Mouse (Mus musculus) liver, adult 2 months (tissue): ENCODE measurements around the gene Rps6ka3. TPM values are rescaled to one million over a fixed set of nuclear protein-coding genes. Genes with fewer than 3 reads are reported as not detected.

Experiments
- DNase-seq: peaks from one replicate; pipeline ENCODE4 v3.0.0-alpha.2; 2011; ENCODE audit warnings: low read depth, low spot score; ENCODE audit errors: extremely low read depth
- H3K27ac ChIP-seq: fragments of 200-500 bp; replicated peaks from 2 replicates; pipeline ENCODE4 v1.5.1; 2012; ENCODE audit warnings: low read depth, mild to moderate bottlenecking, control low read depth, inconsistent platforms, low read length; ENCODE audit not compliant: insufficient read depth
- H3K27me3 ChIP-seq: fragments of 200-500 bp; 2 replicates; pipeline ENCODE4 v1.6.1; 2012; ENCODE audit warnings: mild to moderate bottlenecking, moderate library complexity, low read length, inconsistent platforms; ENCODE audit not compliant: control insufficient read depth, insufficient read depth
- H3K36me3 ChIP-seq: fragments of 200-500 bp; 2 replicates; pipeline ENCODE4 v1.6.1; 2012; ENCODE audit warnings: low read length, inconsistent platforms; ENCODE audit not compliant: control insufficient read depth, insufficient read depth
- H3K4me1 ChIP-seq: fragments of 200-500 bp; 2 replicates; pipeline ENCODE4 v1.6.1; 2011; ENCODE audit warnings: low read length; ENCODE audit not compliant: control insufficient read depth, insufficient read depth
- H3K4me3 ChIP-seq: fragments of 200-500 bp; 2 replicates; pipeline ENCODE4 v1.5.1; 2011; ENCODE audit warnings: low read depth, mild to moderate bottlenecking, control low read depth, low read length, moderate library complexity; ENCODE audit not compliant: insufficient read depth
- H3K79me2 ChIP-seq: fragments of 200-500 bp; 2 replicates; pipeline ENCODE4 v1.6.1; 2012; ENCODE audit warnings: inconsistent platforms, mild to moderate bottlenecking, low read length, moderate library complexity; ENCODE audit not compliant: control insufficient read depth, insufficient read depth
- H3K9ac ChIP-seq: fragments of 200-500 bp; 2 replicates; pipeline ENCODE4 v1.6.1; 2012; ENCODE audit warnings: low read depth, mild to moderate bottlenecking, control low read depth, inconsistent platforms, low read length
- CTCF ChIP-seq: fragments of 200-500 bp; IDR thresholded peaks from 2 replicates; pipeline ENCODE4 v1.5.1; 2011; ENCODE audit warnings: low read depth, low read length, control low read depth
- POLR2A ChIP-seq: fragments of 200-500 bp; IDR thresholded peaks from 2 replicates; pipeline ENCODE4 v1.6.1; 2011; ENCODE audit warnings: low read length, control low read depth; ENCODE audit not compliant: insufficient read depth; ENCODE audit errors: extremely low read depth
- WGBS: fragments of 180-500 bp; shearing (Covaris S2); methylation state at CpG from one replicate; pipeline ENCODE4 v1.1.7; 2018; 5-methylcytosine and 5-hydroxymethylcytosine counted together
- polyA plus RNA-seq: library from polyadenylated mRNA; depleted of rRNA; stranded (reverse); fragments of >200 nt; gene quantifications from 2 replicates; pipeline ENCODE4 v1.2.3, GENCODE M21; 2012; rRNA removed
- total RNA-seq: library from RNA; depleted of rRNA; stranded (reverse); fragments of >200 nt; gene quantifications from 2 replicates; pipeline ENCODE4 v1.2.3, GENCODE M21; 2014; rRNA removed

Gene Rps6ka3
- total RNA-seq (6.8 and 7.4 TPM in 2 replicates), polyA plus RNA-seq (1.8 and 3.0 TPM in 2 replicates)

- Histone ChIP-seq H3K79me2 (no peaks in the 10 kb centered on the region), H3K9ac (no peak within 1 kb of the TSS), H3K36me3 (no peaks in the 10 kb centered on the region), H3K27me3 (no peaks in the 10 kb centered on the region), H3K4me1 (no peaks in the 10 kb centered on the region), H3K27ac (no peak within 1 kb of the TSS), H3K4me3 (no peak within 1 kb of the TSS)
- 89% methylated on average over 4 of the region's 4 CpGs for WGBS
- no peak for DNase-seq
- TF ChIP-seq POLR2A = no peak
- TF ChIP-seq CTCF = no peak
These were observed at the start of gene Rps6ka3 for GRCm38 (mm10) chrX:159210007-159210406. Gene Rps6ka3 (plus strand): TSS chrX:159210307.

GRCm38 (mm10) chrX:159169200-159169599, 40.9 kb upstream of the Rps6ka3 start:
- no peaks in the 10 kb centered on the region for H3K4me1 ChIP-seq
- no peaks in the 10 kb centered on the region for H3K79me2 ChIP-seq
- TF ChIP-seq CTCF (no peak), POLR2A (no peak)
- H3K27ac ChIP-seq = no peak overlapping the region
- no peak overlapping the region for H3K4me3 ChIP-seq
- DNase-seq = no peak
- no peaks in the 10 kb centered on the region for H3K36me3 ChIP-seq
- no peaks in the 10 kb centered on the region for H3K27me3 ChIP-seq
- no peak overlapping the region for H3K9ac ChIP-seq
- 88% methylated on average over 2 of the region's 2 CpGs for WGBS

DNA sequence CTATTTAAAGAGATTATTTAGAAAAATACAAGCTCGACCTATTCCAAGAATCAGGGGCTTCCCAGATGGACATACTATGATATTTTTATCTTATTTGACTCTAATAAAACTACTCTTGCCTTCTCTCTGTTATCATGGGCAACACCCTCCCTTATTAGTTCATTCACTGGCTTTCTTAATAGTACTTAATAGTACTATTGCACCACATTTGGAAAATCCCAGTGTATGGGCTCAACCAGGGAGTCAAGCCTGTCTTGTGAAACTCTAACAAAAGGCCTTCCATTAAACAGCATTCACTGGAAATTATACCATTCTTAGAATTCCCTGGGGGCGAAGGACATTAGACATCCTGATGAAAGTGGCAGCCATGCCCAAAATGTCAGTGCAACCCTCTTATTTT, 38.5 kb upstream of the Rps6ka3 start:
- Histone ChIP-seq H3K36me3 (no peaks in the 10 kb centered on the region), H3K79me2 (no peaks in the 10 kb centered on the region), H3K4me1 (no peaks in the 10 kb centered on the region), H3K27me3 (no peaks in the 10 kb centered on the region), H3K4me3 (no peak overlapping the region), H3K9ac (no peak overlapping the region), H3K27ac (no peak overlapping the region)
- TF ChIP-seq CTCF (no peak), POLR2A (no peak)
- DNase-seq = no peak
- WGBS = 93% methylated on average over 2 of the region's 2 CpGs

GRCm38 (mm10) chrX:159191581-159191980, 18.5 kb upstream of the Rps6ka3 start:
- TF ChIP-seq CTCF (no peak), POLR2A (no peak)

GRCm38 (mm10) chrX:159199495-159199894, 10.6 kb upstream of the Rps6ka3 start:
- no peaks in the 10 kb centered on the region for H3K4me1 ChIP-seq
- no peak for TF ChIP-seq CTCF
- no peaks in the 10 kb centered on the region for H3K79me2 ChIP-seq
- no peak for DNase-seq
- no peak overlapping the region for H3K27ac ChIP-seq
- no peak overlapping the region for H3K9ac ChIP-seq
- H3K36me3 ChIP-seq = no peaks in the 10 kb centered on the region
- H3K27me3 ChIP-seq = no peaks in the 10 kb centered on the region
- H3K4me3 ChIP-seq = no peak overlapping the region

More at GRCm38 (mm10) chrX:159191581-159191980, 18.5 kb upstream of the Rps6ka3 start:
- H3K4me1 ChIP-seq = no peaks in the 10 kb centered on the region
- no peaks in the 10 kb centered on the region for H3K36me3 ChIP-seq
- H3K4me3 ChIP-seq = no peak overlapping the region
- H3K27ac ChIP-seq = no peak overlapping the region
- no peak for DNase-seq
- WGBS = 90% methylated on average over 4 of the region's 4 CpGs
- H3K9ac ChIP-seq = no peak overlapping the region
- H3K27me3 ChIP-seq = no peaks in the 10 kb centered on the region
- no peaks in the 10 kb centered on the region for H3K79me2 ChIP-seq

DNA sequence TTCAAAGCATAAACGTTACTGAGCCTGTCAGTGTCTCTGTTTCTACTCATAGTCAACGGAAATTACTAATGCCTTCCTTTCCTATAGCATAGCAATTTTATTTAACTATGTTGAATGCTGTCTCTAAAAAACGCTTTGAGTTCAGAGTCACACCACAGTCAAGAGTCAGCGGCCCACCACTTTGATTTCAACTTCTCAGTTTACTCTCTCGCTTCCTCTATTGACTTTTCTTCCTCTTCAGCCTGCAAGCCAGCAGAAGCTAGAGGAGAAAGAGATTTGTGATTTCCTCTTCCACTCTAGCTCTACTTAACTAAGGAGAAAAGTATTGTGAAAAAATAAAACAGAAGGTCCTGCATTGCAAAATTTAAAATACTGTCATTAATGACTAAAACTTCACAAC, 10.0 kb upstream of the Rps6ka3 start:
- no peaks in the 10 kb centered on the region for H3K79me2 ChIP-seq
- no peaks in the 10 kb centered on the region for H3K4me1 ChIP-seq
- WGBS = 35% methylated on average over 5 of the region's 5 CpGs
- H3K27ac ChIP-seq = no peak overlapping the region
- no peak overlapping the region for H3K4me3 ChIP-seq
- H3K27me3 ChIP-seq = no peaks in the 10 kb centered on the region
- TF ChIP-seq POLR2A (no peak), CTCF (no peak)
- no peaks in the 10 kb centered on the region for H3K36me3 ChIP-seq
- DNase-seq = peak; percentile 14
- no peak overlapping the region for H3K9ac ChIP-seq
